Mouse (Mus musculus) layer of hippocampus, adult 9-10 months (tissue): ENCODE results near the gene Lsm3.
"Not testable (repeated sequence)": the region's sequence is repeated elsewhere in the genome, so short reads cannot be mapped to it uniquely, and the experiment has no call there.

Source experiments
- DNase-seq: peaks from one replicate; pipeline ENCODE4 v3.0.0; 2022; ENCODE audit warnings: low spot score

Gene Lsm3

DNA sequence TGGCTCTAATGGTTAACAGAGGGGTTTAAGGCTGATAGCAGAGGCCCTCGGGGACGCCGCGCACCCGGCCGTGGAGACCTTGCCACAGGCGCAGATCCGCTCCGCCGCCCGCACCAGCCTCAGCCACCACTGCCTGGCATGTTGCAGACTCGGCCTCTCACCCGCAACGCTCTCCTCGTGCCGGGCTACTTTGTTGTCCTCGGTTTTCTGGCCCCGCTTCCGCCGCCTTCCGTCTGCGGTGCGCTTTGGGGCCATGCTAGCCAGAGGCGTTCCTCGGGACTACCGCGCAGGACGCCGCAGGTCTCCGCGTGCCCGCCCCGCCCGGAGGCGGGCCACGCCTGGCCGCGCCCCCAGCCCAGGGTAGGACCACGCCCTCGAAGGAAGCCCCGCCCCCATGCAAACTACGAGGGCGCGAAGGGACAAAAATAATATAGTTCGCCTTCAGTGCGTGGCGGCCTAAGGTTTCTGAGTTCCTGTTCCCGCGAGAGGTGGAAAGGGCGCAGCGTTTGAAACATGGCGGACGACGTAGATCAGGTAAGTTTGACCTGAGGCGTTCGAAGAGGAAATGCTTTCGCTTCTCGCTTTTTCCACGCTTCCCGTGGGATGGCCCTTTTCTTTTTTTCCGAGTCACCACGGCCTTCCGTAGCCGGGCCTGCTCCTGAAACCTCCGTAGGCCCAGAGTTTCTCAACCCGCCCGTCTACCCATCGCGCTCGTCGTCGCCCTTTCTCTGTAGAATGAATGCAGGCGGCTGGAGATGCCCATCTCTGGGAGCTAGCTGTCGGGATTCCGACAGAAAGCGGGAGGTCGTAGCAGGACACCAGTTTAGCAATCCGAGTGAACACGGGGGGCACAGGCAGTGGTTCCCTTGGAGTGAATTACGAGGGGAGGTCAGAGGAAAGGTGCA lies at the start of gene Lsm3, which contains the start of gene Xpc:
Lsm3 (plus strand) TSS at position 384 of the 905 bp plus-strand sequence.
Xpc (minus strand) TSS at position 344 of the 905 bp plus-strand sequence.
- DNase-seq, result peak; percentile 99

DNA sequence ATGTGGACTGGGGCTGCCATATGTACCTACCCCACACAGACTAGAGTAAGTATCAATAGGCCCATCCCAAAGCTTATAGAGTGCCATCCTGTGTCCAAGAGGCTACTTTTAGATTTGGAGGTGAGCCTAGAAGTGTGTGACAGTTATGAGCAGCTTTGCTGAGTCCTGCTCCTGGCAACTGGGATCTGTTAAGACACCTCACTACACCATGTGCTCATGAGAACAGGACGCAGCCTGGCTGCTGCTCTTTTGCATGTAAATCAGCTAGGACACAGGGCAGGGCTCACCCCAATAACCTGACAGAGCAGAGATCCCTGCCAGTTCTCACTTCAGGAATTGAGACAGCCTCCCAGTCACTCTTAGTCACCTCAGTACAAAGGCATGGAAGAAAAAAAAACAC lies 48.6 kb upstream of the Lsm3 start:
- DNase-seq, result no peak

DNA sequence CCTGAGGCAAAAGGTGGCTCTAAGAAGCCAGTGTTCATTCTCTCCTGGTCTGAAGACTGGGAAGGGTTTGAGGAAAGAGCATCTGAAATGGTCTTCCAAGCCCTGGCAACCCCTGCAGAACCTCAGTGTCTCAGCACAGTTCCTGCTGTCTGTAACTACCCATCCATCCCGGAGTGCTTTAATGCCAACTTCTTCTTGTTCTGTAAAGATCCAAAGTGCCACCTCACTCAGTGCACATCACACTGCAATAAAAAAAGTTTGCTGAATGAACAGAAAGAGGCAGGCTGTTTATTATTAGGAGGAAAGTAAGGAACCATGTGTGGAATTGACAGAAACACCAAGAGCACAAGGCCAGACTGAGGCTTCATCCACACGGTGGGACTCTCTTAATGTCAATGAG lies 45.0 kb upstream of the Lsm3 start:
- DNase-seq, result no peak

DNA sequence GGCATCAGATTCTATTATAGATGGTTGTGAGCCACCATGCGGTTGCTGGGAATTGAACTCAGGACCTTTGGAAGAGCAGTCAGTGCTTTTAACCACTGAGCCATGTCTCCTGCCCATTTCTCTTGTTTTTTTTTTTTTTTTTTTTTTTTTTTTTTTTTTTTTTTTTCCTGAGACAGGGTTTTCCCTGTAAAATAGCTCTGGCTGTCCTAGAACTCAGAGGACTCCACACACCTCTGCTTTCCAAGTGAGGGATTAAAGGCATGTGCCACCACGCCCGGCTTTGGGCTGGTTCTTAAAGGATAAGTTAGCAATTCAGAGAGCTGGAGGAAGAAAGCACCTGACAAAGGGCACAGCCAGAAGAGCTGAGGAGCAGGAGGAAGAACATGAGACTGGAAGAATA lies 44.3 kb upstream of the Lsm3 start:
- DNase-seq, result not testable (repeated sequence)

DNA sequence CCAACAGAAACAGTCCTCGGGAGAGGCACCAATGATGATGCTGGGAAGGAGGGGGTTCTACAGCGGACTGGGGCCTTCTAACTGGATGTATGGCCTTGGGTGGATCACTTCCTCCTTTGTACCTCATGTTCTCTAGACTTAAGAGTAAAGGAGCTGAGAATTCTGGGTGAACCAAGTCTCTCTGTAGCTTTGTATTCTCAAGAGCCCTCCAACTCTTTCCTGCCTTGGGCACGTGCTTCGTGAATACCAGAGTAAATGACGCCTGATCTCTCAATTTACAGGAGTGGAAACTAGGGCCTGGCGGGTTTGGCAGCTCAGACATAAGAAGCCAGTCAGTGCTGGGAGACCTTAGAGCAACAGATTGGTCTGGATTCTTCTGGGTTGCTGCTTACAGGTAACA lies 43.4 kb upstream of the Lsm3 start:
- DNase-seq, result no peak

DNA sequence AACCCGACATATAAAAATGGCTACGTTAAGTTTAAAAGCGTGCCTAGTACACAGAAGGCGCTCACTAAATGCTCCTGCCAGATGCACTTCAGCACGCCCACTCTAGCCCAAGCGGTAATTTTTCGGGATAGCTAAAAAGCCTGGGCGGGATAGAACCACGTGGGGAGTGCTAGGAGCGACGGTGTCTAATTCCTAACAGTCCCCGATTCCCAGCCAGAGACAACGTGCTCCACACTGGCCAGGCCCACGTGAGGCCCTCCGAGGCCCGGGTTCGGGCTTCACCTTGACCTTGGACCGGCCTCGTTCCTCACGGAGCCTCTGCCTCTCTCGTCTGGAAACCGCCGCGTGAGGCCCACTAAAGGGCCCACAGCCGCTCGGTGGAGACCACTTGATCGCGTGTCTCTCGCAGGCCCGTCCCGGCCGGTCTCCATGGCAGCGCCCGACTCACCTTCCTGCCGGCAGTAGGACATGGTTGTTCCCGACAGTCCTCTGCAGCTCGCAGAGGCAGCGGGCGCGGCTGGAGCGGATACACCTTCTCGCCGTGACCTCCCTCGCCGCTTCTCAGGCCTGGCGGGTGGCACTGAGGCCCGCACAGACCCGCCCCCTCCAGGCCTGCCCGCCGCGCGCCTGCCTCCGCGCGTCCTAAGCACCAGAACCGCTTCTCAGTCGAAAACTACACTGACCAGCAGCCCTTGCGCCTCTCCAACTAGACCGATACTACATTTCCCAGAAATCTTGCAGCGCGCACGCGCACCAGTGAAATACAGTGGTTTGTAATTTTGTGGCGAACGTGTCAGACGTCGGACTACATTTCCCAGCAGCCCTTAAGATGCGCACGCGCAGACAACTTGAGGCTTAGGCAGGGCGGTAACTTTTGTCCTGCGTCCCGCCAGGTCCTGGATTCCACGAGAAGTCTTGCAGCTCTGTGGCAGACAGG lies 42.6 kb upstream of the Lsm3 start, which contains the start of the genes Chchd4 and Tmem43:
Chchd4 (minus strand) TSS at position 679 of the 937 bp plus-strand sequence.
Tmem43 (plus strand) TSS at position 836 of the 937 bp plus-strand sequence.
- DNase-seq, result peak; percentile 98

DNA sequence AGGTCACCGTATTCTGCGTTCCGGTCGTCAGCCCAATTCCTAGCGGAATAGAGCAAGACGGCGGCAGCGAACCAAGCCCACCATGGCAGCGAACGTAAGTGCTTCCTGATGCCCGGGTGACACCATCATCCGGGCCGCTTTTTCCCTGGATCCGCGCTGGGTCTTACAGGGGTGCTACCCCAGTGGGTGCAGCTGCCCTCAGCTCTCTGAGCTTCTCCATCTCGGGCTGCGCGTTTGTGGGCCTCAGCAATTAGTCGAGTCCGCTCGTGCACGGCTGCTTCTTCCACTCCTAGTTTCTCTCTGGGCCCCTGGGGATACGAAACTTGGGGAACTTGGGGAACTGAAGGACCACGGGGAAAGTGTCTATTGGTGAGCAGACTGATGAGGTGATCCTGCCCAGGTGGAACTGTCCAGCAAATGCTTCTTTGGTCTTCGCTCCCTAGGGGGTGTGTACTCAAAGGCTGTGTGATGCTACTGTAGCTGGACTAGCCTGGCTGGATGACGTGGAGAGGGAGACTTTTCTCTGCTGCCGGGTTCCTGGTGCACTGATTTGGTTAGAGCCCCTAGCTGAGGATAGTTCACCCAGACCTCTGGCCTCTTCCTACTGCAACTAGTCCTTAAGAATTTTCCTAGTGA lies 41.8 kb upstream of the Lsm3 start:
- DNase-seq, result no peak

DNA sequence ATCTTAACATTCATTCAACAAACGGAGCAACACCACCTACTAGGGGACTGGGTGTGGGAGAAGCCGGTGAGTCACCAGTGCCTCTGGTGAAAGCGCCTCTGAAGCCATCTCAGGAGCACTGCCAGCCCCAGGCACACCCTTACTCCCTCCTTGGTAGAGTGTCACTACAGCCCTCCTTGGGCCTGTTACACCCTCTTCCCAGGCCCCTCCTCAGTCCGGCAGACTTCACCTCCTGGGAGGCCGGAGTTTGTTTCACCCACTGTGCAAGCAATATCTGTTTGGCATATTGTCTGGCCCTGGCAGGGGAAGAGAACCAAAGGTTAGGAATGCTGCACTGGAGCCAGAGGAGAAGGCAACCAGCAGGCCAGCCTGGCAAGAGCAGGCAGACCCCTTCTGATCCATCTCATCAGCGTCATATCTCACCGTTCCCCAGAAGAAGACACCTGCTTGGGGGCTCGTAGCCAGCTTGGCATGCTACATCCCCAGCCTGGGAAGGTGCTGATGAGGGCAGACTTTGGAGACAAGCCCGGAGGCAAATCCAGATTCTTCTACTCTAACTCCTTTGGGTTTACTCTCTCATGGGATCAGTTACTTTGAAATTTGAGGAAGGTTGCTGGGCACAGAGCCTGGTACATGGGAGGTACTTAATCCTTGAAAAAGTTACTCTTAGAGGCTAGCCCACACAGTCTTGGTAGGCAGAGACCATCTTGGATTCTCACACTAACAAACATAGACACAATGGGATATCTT lies 41.1 kb upstream of the Lsm3 start:
- DNase-seq, result no peak

DNA sequence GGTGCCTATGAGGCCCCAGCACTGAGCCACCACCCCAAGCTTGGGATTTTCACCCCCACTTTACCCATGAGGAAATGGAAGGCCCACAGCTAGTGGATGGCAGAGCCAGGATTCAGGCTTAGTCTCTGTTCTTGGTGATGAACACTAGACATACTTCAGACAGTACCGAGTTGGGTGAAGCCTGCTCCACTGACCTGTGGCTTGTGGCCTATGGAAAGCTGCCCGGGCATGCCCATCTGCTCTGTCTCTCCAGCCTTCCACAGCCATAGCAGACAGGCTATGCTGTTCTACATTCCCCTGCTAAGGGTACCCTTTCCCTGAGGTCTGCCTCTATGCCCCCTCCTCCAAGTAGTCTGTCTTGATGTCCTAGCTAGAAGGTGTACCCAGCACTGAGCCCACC lies 39.2 kb upstream of the Lsm3 start:
- DNase-seq, result no peak

DNA sequence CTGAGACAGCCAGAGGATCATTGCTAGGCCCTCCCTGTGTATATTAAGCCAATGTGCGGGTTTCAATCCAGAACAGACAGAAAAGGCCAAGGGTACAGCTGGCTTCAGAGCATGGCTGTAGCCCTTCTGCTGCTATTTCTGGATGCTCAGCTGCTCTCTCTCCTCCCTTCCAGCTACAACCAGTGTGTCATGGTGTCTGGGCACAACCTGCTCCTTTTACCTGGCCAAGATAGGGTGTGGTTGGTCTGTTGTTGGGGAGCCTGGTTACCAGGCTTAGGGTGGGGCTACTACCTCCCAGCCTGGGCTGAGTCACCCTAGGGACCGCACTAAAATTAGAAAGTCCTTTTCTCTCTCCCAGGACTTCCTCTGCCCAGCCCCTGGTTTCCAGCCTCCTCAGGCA lies 32.4 kb upstream of the Lsm3 start:
- DNase-seq, result no peak

DNA sequence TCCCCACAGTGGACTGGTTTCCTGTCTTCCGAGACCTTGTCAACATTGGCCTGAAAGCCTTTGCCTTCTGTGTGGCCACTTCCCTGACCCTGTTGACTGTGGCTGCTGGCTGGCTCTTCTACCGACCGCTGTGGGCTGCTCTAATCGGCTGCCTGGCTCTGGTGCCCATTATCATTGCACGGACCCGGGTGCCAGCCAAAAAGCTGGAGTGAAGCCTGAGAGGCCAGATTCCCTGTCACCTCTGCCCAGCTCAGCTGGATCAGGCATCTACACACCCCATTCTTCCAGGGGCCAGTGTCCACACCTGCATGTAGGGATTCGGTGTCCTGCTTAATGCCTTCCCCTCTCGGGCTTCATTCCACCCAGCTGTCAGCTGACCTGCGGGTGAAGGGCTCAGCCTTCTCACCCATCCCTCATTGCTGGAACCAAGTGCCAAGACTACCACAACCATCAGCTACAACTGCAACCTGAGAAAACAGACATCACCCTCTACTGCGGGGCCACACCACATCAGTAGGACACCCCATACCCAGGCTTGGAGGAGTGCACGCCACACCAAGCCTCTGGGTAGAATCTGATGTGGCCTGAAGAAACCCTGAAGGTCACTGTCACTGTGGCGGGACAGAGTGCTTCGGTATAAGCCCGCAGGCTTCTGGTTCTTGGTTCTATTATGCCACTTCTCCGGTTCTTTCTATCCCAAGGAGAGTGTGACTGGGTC lies 28.8 kb upstream of the Lsm3 start:
- DNase-seq, result no peak

DNA sequence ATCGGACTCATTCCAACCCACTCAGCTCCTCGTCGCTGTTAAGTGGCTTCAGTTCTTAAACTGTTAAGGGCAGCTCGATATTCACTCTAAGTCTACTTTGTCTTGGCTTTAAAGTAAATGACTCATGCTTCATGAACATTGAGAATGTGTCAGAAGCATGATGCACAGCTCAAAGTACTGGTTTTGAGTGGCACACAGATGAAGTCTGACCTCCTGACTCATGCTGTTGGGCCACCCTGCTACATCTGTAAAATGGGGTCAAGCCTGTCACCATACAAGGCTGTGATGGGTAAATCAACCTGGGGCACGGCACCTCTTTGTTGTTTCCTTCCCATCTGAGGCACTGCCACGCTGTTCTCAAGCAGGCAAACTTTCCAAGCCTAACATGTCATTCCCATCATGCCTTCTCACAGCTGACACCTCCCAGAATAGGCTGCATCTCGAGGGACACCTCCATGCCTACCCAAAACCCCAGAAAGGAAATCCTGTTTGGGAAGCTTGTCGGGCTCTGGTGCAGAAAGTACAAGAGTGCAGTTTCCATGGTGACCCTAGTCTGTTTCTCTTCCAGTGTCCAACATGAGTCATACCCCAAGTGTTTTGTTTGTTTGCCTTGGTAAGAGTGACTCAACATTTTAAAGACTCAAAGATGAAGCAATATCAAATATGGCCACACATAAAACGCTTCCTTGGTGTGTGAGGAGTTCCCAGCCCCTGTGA lies 27.1 kb upstream of the Lsm3 start:
- no peak for DNase-seq

DNA sequence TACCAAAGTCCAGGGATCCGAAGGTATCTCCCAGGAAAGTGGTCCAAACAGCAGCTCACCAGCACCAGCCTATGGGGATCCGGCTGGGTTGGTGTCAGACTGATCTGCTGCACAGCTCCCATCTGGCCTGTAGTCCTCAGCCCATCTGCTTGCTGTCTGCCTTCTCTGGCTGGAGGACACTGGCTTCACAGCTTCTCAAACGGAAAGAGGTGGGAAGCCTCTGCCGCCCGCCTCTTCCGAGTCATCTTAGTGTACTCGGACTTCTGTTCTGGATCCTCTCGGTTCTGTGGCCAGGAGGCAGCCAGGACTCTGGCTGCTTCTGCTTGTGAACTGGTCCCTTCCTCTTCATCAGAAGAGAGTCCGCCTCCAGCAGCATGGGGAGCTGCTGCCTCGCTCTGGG lies 25.9 kb upstream of the Lsm3 start:
- DNase-seq, result peak; percentile 42

DNA sequence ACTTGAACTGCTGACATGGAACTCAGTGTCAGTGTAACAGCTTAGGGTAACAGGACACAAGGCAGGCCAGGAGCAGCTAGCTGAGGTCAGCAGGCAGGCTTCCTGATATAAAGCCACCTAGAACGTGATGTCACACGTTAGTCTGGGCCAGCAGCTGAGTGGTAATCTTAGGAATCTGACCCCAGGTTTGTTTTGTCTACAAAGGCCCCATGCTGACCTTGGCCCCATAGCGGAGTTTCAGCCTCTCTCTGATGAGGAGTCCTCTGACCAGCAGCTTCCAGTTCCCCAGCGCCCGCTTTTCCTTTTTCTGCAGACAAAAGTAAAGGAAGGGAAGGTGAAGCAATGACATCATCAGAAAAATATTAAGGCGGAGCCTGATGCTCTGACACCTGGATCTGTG lies 24.7 kb upstream of the Lsm3 start:
- DNase-seq, result no peak

DNA sequence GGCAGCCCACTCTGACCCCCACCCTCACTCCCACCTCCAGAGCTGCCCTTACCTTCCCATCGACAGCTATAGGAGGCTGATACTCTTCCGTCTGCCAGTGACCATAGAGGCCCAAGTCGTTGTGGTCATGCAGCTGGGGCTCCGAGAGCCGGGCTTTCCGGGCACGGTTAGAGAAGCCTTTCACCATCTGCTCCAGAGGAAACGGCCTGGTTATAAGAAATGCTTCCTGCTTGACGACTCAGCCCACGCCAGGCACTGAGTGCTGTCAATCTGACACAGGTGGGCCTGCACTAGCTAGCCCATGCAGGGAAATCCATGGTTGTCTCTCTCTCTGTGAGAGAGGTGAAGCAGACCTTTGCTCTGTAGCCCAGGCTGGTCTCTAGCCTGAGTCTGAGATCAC lies 22.7 kb upstream of the Lsm3 start:
- DNase-seq, result no peak

DNA sequence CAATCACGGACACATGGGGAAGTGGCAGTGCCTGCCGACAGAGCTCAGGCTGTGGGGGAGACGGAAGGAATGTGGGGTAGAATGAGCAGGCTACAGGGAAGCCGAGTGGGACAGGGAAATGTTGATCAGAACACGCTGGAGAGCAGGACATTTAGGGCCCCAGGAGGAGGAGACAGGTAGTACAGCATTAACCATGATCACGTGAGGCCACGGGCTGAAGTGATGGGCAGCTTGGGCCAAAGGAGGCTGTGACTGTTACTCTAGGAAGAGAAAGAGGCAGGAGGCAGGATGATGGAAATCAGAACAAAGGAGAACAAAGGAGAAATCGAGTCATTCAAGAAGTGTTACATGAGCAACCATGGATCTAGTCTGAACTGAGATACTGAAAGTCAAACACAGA lies 21.2 kb upstream of the Lsm3 start:
- no peak for DNase-seq

DNA sequence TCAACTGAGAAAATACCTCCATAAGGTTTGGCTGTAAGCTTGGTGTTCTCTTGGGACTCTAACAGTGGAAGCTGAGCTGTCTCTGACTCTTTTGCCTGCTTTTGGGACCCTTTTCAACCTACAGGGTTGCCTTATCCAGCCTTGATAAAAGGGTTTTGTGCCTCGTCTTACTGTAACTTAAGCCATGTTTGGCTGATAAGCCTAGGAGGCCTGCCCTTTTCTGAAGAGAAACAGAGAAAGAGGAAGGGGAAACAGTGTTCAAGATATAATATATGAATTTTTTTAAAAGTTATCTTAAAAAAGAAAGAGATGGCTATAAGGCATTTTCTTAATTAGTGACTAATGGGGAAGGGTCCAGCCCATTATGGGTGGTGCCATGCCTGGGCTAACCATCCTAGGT lies 12.4 kb upstream of the Lsm3 start:
- no peak for DNase-seq

DNA sequence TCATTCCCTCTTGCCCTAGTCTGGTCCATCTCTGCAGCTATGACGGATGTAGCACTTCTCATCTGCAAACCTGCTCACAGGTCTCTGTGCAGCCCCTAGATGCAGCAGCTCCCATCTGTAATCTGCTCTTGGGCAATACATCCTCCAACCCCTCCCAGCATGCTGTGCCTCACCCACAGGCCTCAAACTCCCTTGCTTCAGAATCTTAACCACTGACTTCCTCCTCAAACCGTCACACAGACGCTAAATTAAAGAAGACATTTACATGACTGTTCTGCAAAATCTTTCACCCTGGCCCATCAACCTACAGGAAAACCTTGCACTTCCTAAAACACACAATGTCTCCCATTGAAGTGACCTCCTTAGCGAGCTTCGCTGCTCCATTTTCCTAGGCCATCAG lies 9.7 kb upstream of the Lsm3 start:
- no peak for DNase-seq

DNA sequence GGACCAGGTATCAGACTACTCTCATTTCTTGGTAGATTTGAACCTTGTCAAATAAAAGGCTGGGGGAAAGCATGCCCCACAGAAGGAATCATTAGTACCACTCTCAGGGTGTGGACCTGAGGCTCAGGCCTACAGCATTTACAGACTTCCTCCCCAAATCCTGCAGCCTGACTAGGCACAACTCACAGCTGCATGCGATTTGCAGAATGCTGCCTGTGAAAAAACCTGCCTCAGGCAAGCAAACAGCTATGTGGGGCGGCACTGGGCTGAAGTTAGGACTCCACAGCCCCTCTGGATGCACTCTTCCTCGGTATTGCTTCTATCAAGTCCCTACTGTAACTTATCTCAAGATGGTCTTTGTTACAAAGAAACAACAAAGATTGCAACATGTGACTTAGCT lies 7.7 kb upstream of the Lsm3 start:
- no peak for DNase-seq

DNA sequence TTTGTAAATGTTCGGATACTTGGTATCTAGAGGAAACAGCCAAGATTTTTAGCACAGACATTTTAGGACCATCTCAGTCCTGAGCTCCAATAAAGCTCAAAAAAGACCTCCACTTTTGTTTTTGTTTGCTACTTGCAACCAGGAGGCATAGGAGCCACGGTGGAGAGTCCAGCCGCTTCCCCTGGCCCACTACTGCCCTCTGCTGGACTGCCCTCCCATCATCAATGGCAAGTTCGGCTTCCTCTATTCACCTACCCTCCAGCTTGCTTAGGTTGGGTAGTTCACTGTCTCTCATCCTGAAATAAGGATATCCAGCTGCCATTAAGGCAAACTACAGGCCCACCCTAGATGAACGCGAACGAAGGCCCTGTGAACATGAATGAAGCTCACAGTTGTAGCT lies 6.4 kb upstream of the Lsm3 start:
- DNase-seq, result no peak
